Mouse (Mus musculus) kidney, adult 2 months (tissue): ENCODE measurements around the gene Atp13a2. TPM values are rescaled to one million over a fixed set of nuclear protein-coding genes. Genes with fewer than 3 reads are reported as not detected.

ENCODE experiments used
- DNase-seq: peaks from one replicate; pipeline ENCODE4 v3.0.0; 2021
- H3K27ac ChIP-seq: fragments of 200-500 bp; 2 replicates; pipeline ENCODE4 v1.5.1; 2012; ENCODE audit warnings: low read depth, low read length, control low read depth, inconsistent platforms; ENCODE audit not compliant: insufficient read depth
- H3K27me3 ChIP-seq: fragments of 200-500 bp; replicated peaks from 2 replicates; pipeline ENCODE4 v1.6.1; 2012; ENCODE audit warnings: mild to moderate bottlenecking, moderate library complexity, low read length, inconsistent platforms; ENCODE audit not compliant: control insufficient read depth, insufficient read depth
- H3K36me3 ChIP-seq: fragments of 200-500 bp; 2 replicates; pipeline ENCODE4 v1.6.1; 2012; ENCODE audit warnings: mild to moderate bottlenecking, moderate library complexity, low read length, inconsistent platforms; ENCODE audit not compliant: control insufficient read depth, insufficient read depth
- H3K4me1 ChIP-seq: fragments of 200-500 bp; 2 replicates; pipeline ENCODE4 v1.6.1; 2011; ENCODE audit warnings: low read length; ENCODE audit not compliant: control insufficient read depth, insufficient read depth
- H3K4me3 ChIP-seq: fragments of 200-500 bp; 2 replicates; pipeline ENCODE4 v1.5.1; 2011; ENCODE audit warnings: mild to moderate bottlenecking, low read depth, low read length, control low read depth; ENCODE audit not compliant: insufficient read depth
- CTCF ChIP-seq: fragments of 200-500 bp; conservative IDR thresholded peaks from 2 replicates; pipeline ENCODE4 v1.5.1; 2011; ENCODE audit warnings: low read depth, mild to moderate bottlenecking, control low read depth, low read length, moderate library complexity, mixed read lengths; ENCODE audit not compliant: insufficient read depth, insufficient read length
- POLR2A ChIP-seq: fragments of 200-500 bp; IDR thresholded peaks from one replicate; pipeline ENCODE4 v1.6.1; 2011; ENCODE audit warnings: low read depth, low read length, control low read depth
- WGBS: fragments of 180-500 bp; shearing (Covaris S2); methylation state at CpG from one replicate; pipeline ENCODE4 v1.1.7; 2018; 5-methylcytosine and 5-hydroxymethylcytosine counted together
- polyA plus RNA-seq: library from polyadenylated mRNA; depleted of rRNA; stranded (reverse); fragments of >200 nt; gene quantifications from 2 replicates; pipeline ENCODE4 v1.2.3, GENCODE M21; 2012; rRNA removed

Atp13a2 gene
- polyA plus RNA-seq, 1 experiment: 46.3 TPM

- WGBS: 30% methylated on average over 17 of the region's 17 CpGs
- no peaks in the 10 kb centered on the region for H3K27me3 ChIP-seq
- H3K4me3 ChIP-seq: peak overlapping the region; percentile 48
- TF ChIP-seq POLR2A (peak; percentile 9), CTCF (no peak)
- peaks cover 7% of the 10 kb centered on the region; the same call in 1 of the 2 replicates for H3K4me1 ChIP-seq
- H3K36me3 ChIP-seq: no peaks in the 10 kb centered on the region
- peak overlapping the region; percentile 88 for H3K27ac ChIP-seq
- DNase-seq: peak; percentile 98
Observed at GRCm38 (mm10) chr4:141053568-141054161, 67.0 kb downstream of the Atp13a2 start.

Other genes with a start within 250 kb of the Atp13a2 start
- not detected in 2 replicates for gene Padi6, start 244.2 kb upstream of the Atp13a2 start, polyA plus RNA-seq
- gene Padi4, start 212.6 kb upstream of the Atp13a2 start, polyA plus RNA-seq: 0.38 and 0.44 TPM in 2 replicates
- gene Padi3, start 176.2 kb upstream of the Atp13a2 start, polyA plus RNA-seq: 0.03 TPM in 2 replicates
- 0.13 and 0.23 TPM in 2 replicates for gene Padi1, start 141.1 kb upstream of the Atp13a2 start, polyA plus RNA-seq
- 4.9 and 5.1 TPM in 2 replicates for gene Padi2, start 80.5 kb upstream of the Atp13a2 start, polyA plus RNA-seq
- 655 and 703 TPM in 2 replicates for gene Sdhb, start 25.7 kb upstream of the Atp13a2 start, polyA plus RNA-seq
- 14.9 and 18.0 TPM in 2 replicates for gene Mfap2, start 23.5 kb downstream of the Atp13a2 start, polyA plus RNA-seq
- gene Crocc, start 73.7 kb downstream of the Atp13a2 start, polyA plus RNA-seq: 34.7 and 41.8 TPM in 2 replicates
- 60.3 and 64.9 TPM in 2 replicates for gene Necap2, start 91.5 kb downstream of the Atp13a2 start, polyA plus RNA-seq
- gene Spata21, start 101.5 kb downstream of the Atp13a2 start, polyA plus RNA-seq: 0.03 and 0.26 TPM in 2 replicates
- gene Szrd1, start 152.9 kb downstream of the Atp13a2 start, polyA plus RNA-seq: 59.3 and 60.3 TPM in 2 replicates
- gene Fbxo42, start 161.0 kb downstream of the Atp13a2 start, polyA plus RNA-seq: 11.7 and 13.0 TPM in 2 replicates
- 1.2 and 1.6 TPM in 2 replicates for gene Rsg1, start 227.1 kb downstream of the Atp13a2 start, polyA plus RNA-seq